Mouse (Mus musculus): ENCODE results near the gene Dph3.
"Not testable (repeated sequence)": the region's sequence is repeated elsewhere in the genome, so short reads cannot be mapped to it uniquely, and the experiment has no call there.

Dph3 gene

DNA sequence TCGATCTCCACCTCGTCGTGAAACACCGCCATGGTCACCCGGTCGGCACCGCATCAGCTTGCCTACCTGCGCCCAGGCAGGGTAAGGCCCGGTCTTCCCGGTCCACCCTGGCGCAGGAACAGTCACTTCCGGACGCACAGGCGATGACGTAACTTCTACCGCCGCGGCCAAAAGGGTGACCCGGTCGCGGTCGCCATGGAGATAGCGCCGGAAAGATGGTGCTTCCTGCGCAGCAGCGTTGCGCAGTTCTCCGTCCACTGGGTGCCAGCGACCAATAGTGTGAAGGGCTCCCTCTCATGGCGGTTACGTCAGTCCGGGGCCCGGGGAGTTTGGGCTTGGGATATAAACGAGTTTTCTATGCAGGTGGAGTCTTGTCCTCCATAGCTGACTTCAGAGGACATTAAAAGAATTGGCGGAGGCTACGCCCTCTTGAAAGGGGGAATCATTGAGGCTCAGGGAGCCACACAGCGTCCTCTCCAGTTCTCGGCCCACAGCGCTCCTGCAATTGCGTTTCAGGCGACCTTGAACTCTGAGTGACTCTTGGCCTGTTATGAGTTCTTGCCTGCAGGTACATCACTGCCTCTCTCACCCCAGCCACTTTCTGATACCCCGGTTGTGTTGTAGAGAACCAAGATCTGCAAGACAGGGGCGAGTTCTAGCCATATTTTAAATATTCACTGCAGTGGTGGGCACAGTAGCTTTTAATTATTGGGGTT is at the start of gene Dph3:
Dph3 (minus strand) TSS at position 244 of the 716 bp plus-strand sequence.
- DNase-seq (ENCODE audit: low read depth, low spot score): peak; percentile 100

GRCm38 (mm10) chr14:32134293-32134692 is 48.8 kb upstream of the Dph3 start:
- no peak for DNase-seq (ENCODE audit: low read depth, low spot score)

- no peak for DNase-seq (ENCODE audit: low read depth, low spot score)
Observed at GRCm38 (mm10) chr14:32131836-32132235, 46.3 kb upstream of the Dph3 start.

- no peak for DNase-seq (ENCODE audit: low read depth, low spot score)
Observed at GRCm38 (mm10) chr14:32128409-32128808, 42.9 kb upstream of the Dph3 start.

DNA sequence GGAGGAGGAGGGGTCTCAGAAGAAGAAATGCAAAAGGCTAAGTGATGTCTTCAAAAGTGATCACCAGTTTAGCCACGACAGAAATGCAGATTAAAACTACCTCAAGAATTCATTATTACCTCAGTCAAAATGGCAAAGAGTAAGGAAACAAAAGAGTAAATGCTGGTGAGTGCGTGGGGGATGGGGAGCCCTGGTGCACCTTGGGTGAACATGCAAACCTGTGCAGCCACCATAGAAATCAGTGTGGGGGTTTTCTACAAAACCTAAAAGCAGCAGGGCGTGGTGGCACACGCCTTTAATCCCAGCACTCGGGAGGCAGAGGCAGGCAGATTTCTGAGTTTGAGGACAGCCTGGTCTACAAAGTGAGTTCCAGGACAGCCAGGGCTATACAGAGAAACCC is 39.7 kb upstream of the Dph3 start:
- DNase-seq (ENCODE audit: low read depth, low spot score): peak; percentile 27

DNA sequence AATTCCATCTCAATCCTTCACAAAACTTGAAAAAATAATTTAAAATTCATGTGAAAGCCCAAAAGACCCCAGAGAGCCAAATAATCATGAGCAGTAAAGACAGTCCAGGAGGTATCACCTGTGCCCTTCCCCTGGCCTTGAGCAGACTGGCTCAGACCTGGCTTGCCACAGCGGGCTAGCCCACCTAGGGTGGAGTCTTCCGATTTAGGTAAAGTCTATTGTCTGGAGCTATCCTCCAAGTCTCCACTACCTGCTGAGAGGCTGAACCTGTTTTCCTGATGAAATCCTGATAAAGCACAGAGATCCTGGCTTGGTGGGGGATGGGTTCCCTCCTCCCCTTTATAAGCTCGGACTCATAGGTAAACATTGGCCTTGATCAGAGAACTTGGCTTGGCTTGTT is 38.7 kb upstream of the Dph3 start:
- DNase-seq (ENCODE audit: low read depth, low spot score): no peak

DNA sequence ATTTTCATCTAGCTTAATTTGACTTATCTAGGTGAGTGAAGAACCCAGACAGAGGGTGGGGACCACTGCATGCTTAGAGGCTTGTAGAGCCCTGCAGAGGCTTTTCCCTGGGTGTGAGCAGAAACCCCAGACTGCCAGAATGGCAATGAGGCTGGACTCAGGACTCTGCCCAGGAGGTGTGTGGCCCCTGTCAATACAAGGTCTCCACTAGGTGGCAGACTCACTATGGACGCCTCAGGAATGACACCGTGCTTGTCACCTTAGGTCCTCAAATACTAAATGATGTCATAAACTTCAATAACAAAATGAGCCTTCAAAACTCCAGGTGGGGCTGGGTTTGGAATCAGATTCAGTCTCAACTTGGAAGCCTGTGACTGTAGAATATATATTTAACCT is 36.4 kb upstream of the Dph3 start:
- DNase-seq (ENCODE audit: low read depth, low spot score): peak; percentile 58

DNA sequence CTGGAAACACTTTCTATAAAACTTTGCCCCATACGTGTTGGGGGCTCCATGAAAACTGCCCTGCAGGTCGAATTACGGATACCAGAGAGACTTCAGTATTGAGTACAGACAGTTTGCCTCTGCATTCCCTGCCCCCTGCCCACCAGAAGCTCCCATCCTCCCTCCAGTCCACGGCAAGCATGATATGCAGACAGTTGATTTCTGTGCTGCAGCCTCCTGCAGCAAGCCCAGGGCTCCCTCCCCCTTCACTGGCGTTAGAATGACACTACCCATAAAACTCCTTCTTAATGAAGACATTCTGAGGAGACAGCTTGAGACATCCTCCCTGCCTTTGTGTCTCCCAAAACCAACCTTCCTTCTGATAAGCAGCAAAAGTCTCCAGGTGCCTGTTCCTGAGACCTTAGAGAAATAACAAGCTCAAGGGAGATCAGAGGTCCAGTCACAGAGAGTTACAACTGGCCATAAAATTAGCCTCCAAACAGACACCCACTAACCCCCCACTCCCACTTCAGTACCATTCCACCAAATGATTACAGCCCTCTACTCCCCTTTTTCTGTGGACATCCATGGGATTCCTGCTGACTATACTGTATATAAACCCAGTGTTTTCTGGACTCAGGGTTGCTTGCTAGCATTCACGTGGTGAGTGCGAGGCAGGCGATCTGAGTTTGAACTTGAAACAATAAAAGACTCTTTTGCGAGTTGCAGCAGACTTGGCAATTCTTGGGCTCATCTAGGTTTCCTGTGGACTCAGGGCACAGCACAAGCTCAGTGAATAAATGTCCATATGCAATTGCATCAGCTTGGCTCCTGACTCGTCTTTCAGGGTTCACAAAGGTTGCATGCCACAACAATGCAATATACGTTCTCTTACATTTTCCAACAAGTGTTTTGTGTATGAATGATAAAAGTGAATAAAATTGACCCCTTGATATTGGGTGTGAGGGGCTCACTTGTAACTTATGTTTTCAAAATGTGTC is 35.7 kb upstream of the Dph3 start:
- DNase-seq (ENCODE audit: low read depth, low spot score): no peak

DNA sequence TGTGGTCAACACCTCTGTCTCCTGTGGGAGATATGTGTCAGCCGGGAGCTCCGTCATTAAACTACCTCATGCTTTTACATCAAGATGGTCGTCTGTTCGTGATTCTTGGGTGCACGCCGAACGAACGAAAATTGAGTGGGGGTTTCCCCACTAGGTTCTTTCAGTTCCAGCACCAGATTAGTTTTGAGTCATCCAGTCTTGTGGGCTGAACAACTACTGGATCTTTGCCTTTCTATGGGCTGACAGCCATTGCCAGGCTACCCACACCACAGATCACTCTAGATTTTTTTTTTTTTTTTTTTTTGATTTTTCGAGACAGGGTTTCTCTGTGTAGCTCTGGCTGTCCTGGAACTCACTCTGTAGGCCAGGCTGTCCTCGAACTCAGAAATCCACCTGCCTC is 26.6 kb upstream of the Dph3 start:
- not testable (repeated sequence) for DNase-seq (ENCODE audit: low read depth, low spot score)

DNA sequence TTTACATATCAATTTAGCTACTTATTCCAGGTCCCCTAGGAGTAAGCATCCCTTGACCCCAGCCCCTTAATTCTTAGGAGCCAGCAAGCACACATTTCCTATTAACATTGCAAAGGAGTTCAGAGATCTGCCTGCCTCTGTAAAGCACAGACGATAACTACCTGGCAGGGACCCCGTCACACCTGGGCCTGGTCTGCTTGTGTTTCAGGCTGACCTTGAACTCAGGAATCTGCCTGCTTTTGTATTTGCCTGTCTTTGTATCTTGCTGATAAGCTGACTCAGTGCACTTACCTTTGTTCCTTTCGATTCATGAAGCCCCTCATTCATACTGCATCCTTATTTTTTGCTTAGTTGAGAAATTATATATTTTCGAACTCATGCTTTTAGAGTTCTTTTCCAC is 21.4 kb upstream of the Dph3 start:
- DNase-seq (ENCODE audit: low read depth, low spot score): no peak

GRCm38 (mm10) chr14:32105663-32106062 is 20.1 kb upstream of the Dph3 start:
- DNase-seq (ENCODE audit: low read depth, low spot score): no peak

- no peak for DNase-seq (ENCODE audit: low read depth, low spot score)
Observed at GRCm38 (mm10) chr14:32103556-32103955, 18.0 kb upstream of the Dph3 start.

- no peak for DNase-seq (ENCODE audit: low read depth, low spot score)
Observed at GRCm38 (mm10) chr14:32098951-32099350, 13.4 kb upstream of the Dph3 start.

GRCm38 (mm10) chr14:32097691-32098090 is 12.2 kb upstream of the Dph3 start:
- DNase-seq (ENCODE audit: low read depth, low spot score): no peak

DNA sequence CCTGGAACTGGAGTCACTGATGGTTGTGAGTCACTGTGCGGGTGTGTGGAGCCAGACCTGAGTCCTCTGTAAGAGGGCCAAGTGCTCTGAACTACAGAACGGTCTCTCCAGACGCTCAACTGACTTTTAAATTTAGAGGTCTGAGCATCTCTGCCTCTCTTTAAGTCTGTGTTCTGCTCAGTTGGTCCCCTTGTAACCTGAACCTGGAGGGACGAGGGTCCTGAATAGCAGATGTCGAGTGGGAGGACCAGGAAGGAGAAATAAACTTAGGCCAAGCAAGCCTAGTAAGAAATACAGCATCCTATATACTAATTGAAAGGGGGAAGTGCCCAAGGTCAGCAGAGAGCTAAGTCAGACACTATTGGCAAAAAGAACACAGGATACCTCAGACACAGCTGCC is 11.2 kb upstream of the Dph3 start:
- DNase-seq (ENCODE audit: low read depth, low spot score): no peak

DNA sequence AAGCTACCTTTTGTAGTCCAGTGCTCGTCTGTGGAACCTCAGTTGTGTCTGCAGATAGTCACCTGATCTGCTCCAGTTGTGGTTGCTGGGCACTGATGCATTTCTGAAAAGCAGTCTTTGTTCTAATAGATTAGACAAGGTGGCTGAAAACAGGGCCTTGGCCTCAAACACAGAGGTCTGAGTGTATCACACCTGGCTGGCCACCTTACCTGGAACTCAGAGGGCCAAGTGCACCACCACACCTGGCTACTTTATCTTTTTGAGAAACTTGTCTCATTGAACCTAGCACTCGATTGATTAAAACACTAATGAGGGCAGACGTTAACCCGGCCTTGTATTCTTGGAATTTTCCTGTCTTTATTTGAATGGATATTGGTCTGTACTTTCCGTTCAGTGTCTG is 10.1 kb upstream of the Dph3 start:
- DNase-seq (ENCODE audit: low read depth, low spot score): no peak

- DNase-seq (ENCODE audit: low read depth, low spot score): no peak
Observed at GRCm38 (mm10) chr14:32093500-32094117, 8.1 kb upstream of the Dph3 start.

DNA sequence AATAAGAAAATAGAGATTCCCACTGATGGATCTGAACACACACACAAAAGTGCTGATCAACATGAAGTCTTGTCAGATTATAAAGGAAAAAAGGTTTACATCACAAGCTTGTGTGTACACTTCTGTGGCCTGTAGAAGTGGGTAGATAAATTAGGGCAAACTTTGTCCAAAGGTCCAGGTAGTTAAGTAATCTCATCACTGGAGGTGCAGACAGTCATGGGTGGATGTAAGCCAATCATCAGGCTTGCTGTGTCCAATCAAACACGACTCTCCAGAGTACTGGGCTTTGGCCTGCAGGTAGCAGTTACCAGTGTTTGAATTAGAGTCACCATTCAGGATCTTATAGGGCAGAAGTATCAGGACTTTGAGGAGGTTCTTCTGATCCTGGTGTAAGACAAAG is 7.5 kb upstream of the Dph3 start:
- no peak for DNase-seq (ENCODE audit: low read depth, low spot score)

DNA sequence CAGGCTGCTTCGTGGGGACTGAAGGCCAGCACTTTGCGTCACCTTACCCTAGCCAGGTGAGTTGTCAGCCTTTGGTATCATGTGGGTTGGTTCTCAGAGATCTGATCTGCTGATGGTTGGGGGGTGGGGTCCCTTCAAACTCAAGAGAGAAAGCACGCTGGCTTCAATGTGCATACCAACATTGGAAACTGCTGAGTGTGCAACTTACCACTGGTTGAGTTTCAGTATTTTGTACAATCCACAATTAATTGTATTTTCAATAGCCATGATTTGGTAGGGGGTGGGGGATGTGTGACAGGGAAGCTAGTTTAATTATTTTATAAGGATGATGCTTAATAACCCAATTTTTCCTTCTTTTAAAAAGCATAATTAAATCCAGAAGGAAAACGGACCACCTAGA is 6.2 kb upstream of the Dph3 start:
- DNase-seq (ENCODE audit: low read depth, low spot score): no peak

GRCm38 (mm10) chr14:32091124-32091523 is 5.6 kb upstream of the Dph3 start:
- no peak for DNase-seq (ENCODE audit: low read depth, low spot score)

DNA sequence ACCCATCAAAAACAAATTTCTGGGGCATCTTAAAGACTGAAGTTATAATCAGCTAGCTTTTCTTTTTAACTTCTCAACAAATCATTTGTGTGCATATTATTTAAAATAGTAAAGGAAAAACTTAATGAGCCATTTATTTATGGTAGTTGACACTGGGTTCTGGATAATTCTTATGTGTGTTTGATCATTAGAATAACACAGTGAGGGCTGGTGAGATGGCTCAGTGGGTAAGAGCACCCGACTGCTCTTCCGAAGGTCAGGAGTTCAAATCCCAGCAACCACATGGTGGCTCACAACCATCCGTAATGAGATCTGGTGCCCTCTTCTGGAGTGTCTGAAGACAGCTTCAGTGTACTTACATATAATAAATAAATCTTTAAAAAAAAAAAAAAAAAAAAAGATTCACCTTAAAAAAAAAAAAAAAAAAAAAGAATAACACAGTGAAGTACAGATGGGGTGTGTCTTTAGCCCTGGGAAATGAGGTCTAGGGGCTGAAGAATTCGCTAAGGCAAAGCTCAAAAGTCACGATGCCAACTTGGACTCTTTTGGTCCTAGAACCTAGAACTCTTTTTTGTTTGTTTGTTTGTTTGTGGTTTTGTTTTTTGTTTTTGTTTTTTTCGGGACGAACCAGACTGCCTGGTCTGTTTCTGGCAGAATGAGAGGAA is 2.2 kb upstream of the Dph3 start:
- peak; percentile 19 for DNase-seq (ENCODE audit: low read depth, low spot score)

DNA sequence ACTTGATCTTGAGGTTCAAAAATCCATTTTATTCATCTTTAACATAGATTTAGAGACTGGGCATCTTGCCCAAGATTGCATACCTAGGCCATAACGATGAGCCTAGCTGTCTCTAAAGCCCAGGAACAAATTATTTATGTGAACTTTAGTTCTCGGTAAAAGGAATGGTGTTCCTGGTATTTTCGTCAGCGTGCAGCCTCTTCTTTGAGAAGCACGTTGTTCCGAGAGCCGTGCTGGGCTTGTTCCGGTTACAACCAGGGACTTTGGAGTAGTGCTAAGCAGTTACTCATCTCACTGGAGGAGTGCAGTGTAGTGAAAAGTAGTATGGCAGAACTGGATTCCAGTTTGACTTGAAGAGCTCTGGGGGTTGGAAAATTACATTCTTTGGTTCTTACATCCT is 697 bp upstream of the Dph3 start:
- peak; percentile 57 for DNase-seq (ENCODE audit: low read depth, low spot score)

Measured in A20 (cell line).